Mouse (Mus musculus) forebrain, embryonic 10.5 days (tissue): ENCODE data around the gene Rrbp1. TPM values are rescaled to one million over a fixed set of nuclear protein-coding genes. Genes with fewer than 3 reads are reported as not detected.

Experiments
- DNase-seq: peaks from one replicate; pipeline ENCODE4 v3.0.0-alpha.2; 2017; ENCODE audit warnings: low spot score; ENCODE audit errors: extremely low spot score
- H3K27ac ChIP-seq: fragments of 300-500 bp; sonication (generic); 2 replicates; pipeline ENCODE4 v1.5.1; 2016; ENCODE audit warnings: mild to moderate bottlenecking
- H3K27me3 ChIP-seq: fragments of 300-500 bp; sonication (generic); 2 replicates; pipeline ENCODE4 v1.6.1; 2016; ENCODE audit warnings: mild to moderate bottlenecking; ENCODE audit not compliant: poor library complexity, severe bottlenecking
- H3K36me3 ChIP-seq: fragments of 300-500 bp; sonication (generic); replicated peaks from 2 replicates; pipeline ENCODE4 v1.6.1; 2016; ENCODE audit warnings: mild to moderate bottlenecking, moderate library complexity
- H3K4me1 ChIP-seq: fragments of 300-500 bp; sonication (generic); 2 replicates; pipeline ENCODE4 v1.6.1; 2016
- H3K4me3 ChIP-seq: fragments of 300-500 bp; sonication (generic); 2 replicates; pipeline ENCODE4 v1.5.1; 2016; ENCODE audit warnings: mild to moderate bottlenecking, moderate library complexity
- H3K9me3 ChIP-seq: fragments of 300-500 bp; sonication (generic); 2 replicates; pipeline ENCODE4 v1.6.1; 2016; ENCODE audit warnings: mild to moderate bottlenecking, moderate library complexity
- WGBS: fragments of 180-500 bp; shearing (Covaris S2); methylation state at CpG from one replicate; pipeline ENCODE4 v1.1.7; 2016; 5-methylcytosine and 5-hydroxymethylcytosine counted together
- polyA plus RNA-seq: library from polyadenylated mRNA; unstranded; fragments of >200 nt; fragmentation: Nextera tagmentation; extraction: Ambion mirVana; gene quantifications from 2 replicates; pipeline ENCODE4 v1.2.1, GENCODE M21; 2016

The Rrbp1 gene
- polyA plus RNA-seq, 1 experiment from 2014 or later, result 44.6 TPM

DNA sequence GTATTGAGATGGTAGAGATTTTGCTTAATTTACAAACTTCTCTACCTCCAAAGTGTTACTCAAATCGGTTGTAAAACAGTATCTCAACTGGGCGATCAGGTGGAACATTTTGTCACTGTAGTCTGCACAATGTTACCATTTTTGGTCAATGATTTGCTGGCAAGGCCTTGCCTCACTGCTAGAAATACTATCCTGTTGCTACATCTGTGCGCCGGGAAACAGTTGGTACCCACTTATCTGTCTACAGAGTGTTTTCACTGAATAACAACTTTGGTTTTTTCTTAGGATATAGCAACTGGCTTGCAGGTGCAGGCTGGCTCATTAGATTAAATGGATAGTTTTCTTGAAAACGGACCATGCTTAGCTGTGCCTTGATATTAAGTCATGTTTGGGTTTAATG, 94.8 kb downstream of the Rrbp1 start:
- Histone ChIP-seq H3K9me3 (no peaks in the 10 kb centered on the region), H3K27me3 (no peaks in the 10 kb centered on the region), H3K4me1 (peaks cover 35% of the 10 kb centered on the region), H3K36me3 (no peaks in the 10 kb centered on the region), H3K4me3 (peak overlapping the region; percentile 74), H3K27ac (peak overlapping the region; percentile 97)
- WGBS, result 20% methylated on average over 5 of the region's 5 CpGs
- no peak for DNase-seq

GRCm38 (mm10) chr2:143915600-143916135, 95.4 kb downstream of the Rrbp1 start:
- WGBS, result under 1% methylated on average over 32 of the region's 32 CpGs
- H3K4me1 ChIP-seq, result peaks cover 35% of the 10 kb centered on the region
- H3K36me3 ChIP-seq, result no peaks in the 10 kb centered on the region
- DNase-seq, result no peak
- H3K4me3 ChIP-seq, result peak overlapping the region; percentile 74
- peak overlapping the region; percentile 97 for H3K27ac ChIP-seq
- H3K9me3 ChIP-seq, result no peaks in the 10 kb centered on the region
- no peaks in the 10 kb centered on the region for H3K27me3 ChIP-seq

- Histone ChIP-seq H3K27ac (peak within 1 kb of the TSS; percentile 97), H3K36me3 (no peaks in the 10 kb centered on the region), H3K4me3 (peak within 1 kb of the TSS; percentile 74), H3K9me3 (no peaks in the 10 kb centered on the region), H3K4me1 (peaks cover 35% of the 10 kb centered on the region), H3K27me3 (no peaks in the 10 kb centered on the region)
- under 1% methylated on average over 71 of the region's 71 CpGs for WGBS
- DNase-seq, result peak; percentile 95
These were observed 96.1 kb downstream of the Rrbp1 start, which contains the start of gene Dstn for GRCm38 (mm10) chr2:143914760-143915599. Gene Dstn, plus strand, starts transcription at chr2:143915320.

DNA sequence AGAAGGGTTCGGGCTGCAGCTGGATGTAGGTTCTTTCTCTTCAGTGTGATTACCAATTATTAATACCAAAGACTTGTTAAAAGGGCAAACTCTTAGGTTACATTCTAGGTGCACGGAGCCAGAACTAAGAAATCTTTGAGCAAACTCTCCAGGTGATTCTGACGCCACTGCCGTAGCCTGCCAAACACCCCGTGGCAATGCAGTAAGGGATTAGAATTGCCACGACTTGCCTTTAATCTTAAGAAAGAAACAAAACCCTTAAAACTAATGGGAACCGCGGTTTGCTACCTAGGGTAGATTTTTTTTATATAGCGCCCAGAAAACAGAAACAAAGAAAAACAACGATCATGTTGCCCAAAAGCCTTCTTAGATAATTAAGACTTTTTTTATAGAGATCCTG, 96.8 kb downstream of the Rrbp1 start:
- no peak for DNase-seq
- peak overlapping the region; percentile 97 for H3K27ac ChIP-seq
- WGBS, result 10% methylated on average over 10 of the region's 10 CpGs
- H3K27me3 ChIP-seq, result no peaks in the 10 kb centered on the region
- no peaks in the 10 kb centered on the region for H3K9me3 ChIP-seq
- peak overlapping the region; percentile 74 for H3K4me3 ChIP-seq
- H3K36me3 ChIP-seq, result no peaks in the 10 kb centered on the region
- peaks cover 31% of the 10 kb centered on the region for H3K4me1 ChIP-seq

- DNase-seq, result no peak
- no peaks in the 10 kb centered on the region for H3K36me3 ChIP-seq
- peaks cover 20% of the 10 kb centered on the region for H3K4me1 ChIP-seq
- no peaks in the 10 kb centered on the region for H3K9me3 ChIP-seq
- no peak overlapping the region for H3K4me3 ChIP-seq
- 95% methylated on average over 2 of the region's 2 CpGs for WGBS
- H3K27me3 ChIP-seq, result no peaks in the 10 kb centered on the region
- H3K27ac ChIP-seq, result no peak overlapping the region
These were observed 98.9 kb downstream of the Rrbp1 start for GRCm38 (mm10) chr2:143912199-143912598.

DNA sequence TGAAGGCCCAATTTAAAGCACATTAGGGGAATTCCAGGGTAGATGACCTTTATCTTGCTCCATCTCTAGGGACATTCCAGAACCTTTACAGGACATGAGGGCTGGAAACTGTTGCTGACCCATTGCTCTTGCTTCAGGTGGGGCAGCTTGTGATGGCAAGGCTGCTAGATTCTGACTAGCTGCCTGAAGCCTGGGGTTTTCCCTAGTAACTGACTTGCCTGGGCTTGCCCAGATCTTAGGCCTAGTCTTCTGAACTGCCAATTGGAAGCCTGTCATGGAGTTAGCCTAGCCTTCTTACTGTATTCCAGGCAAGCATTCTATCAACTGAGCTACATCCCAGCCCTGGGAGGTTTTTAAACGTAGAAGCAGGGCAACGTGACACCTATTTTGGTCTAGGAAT, 101.8 kb downstream of the Rrbp1 start:
- H3K27ac ChIP-seq, result no peak overlapping the region
- no peak for DNase-seq
- WGBS, result 84% methylated on average over 2 of the region's 2 CpGs

GRCm38 (mm10) chr2:143904896-143905295, 106.2 kb downstream of the Rrbp1 start:
- Histone ChIP-seq H3K9me3 (no peaks in the 10 kb centered on the region), H3K27ac (no peak overlapping the region), H3K4me3 (no peak overlapping the region), H3K27me3 (no peaks in the 10 kb centered on the region), H3K4me1 (no peaks in the 10 kb centered on the region; the same call in 1 of the 2 replicates), H3K36me3 (no peaks in the 10 kb centered on the region)
- WGBS, result 85% methylated on average over 5 of the region's 5 CpGs
- no peak for DNase-seq

More for the DNA sequence above, 101.8 kb downstream of the Rrbp1 start:
- H3K4me3 ChIP-seq, result no peak overlapping the region
- H3K27me3 ChIP-seq, result no peaks in the 10 kb centered on the region
- no peaks in the 10 kb centered on the region for H3K9me3 ChIP-seq
- H3K36me3 ChIP-seq, result no peaks in the 10 kb centered on the region
- peaks cover 2% of the 10 kb centered on the region for H3K4me1 ChIP-seq

- H3K27me3 ChIP-seq, result no peaks in the 10 kb centered on the region
- H3K36me3 ChIP-seq, result no peaks in the 10 kb centered on the region
- WGBS, result 88% methylated on average over 9 of the region's 9 CpGs
- H3K9me3 ChIP-seq, result no peaks in the 10 kb centered on the region
- no peak overlapping the region for H3K4me3 ChIP-seq
- no peak for DNase-seq
- H3K27ac ChIP-seq, result no peak overlapping the region
- H3K4me1 ChIP-seq, result no peaks in the 10 kb centered on the region; the same call in 1 of the 2 replicates
These were observed 107.6 kb downstream of the Rrbp1 start for GRCm38 (mm10) chr2:143903376-143904045.

GRCm38 (mm10) chr2:143900821-143901351, 110.2 kb downstream of the Rrbp1 start:
- Histone ChIP-seq H3K27ac (no peak overlapping the region), H3K4me3 (no peak overlapping the region), H3K9me3 (no peaks in the 10 kb centered on the region), H3K36me3 (no peaks in the 10 kb centered on the region), H3K27me3 (no peaks in the 10 kb centered on the region), H3K4me1 (no peaks in the 10 kb centered on the region)
- WGBS, result 89% methylated on average over 5 of the region's 5 CpGs
- no peak for DNase-seq

GRCm38 (mm10) chr2:143899470-143900220, 111.4 kb downstream of the Rrbp1 start:
- Histone ChIP-seq H3K9me3 (no peaks in the 10 kb centered on the region), H3K27ac (no peak overlapping the region), H3K27me3 (no peaks in the 10 kb centered on the region), H3K4me3 (no peak overlapping the region), H3K4me1 (no peaks in the 10 kb centered on the region), H3K36me3 (no peaks in the 10 kb centered on the region)
- 92% methylated on average over 9 of the region's 9 CpGs for WGBS
- DNase-seq, result no peak
